Mouse (Mus musculus): ENCODE measurements around the gene Izumo1. TPM values are rescaled to one million over a fixed set of nuclear protein-coding genes. Genes with fewer than 3 reads are reported as not detected.
"Not testable (repeated sequence)": the region's sequence is repeated elsewhere in the genome, so short reads cannot be mapped to it uniquely, and the experiment has no call there.

Izumo1 gene
- polyA plus RNA-seq, 1 experiment from 2014 or later: 0.18 TPM

GRCm38 (mm10) chr7:45646671-45647070, 25.1 kb downstream of the Izumo1 start:
- Histone ChIP-seq H3K4me1 (peaks cover 22% of the 10 kb centered on the region), H3K4me3 (no peak overlapping the region), H3K4me2 (replicated peaks) (no peak overlapping the region), H3K9ac (no peak overlapping the region), H3K27me3 (no peaks in the 10 kb centered on the region), H3K9me3 (replicated peaks) (no peaks in the 10 kb centered on the region), H3K27ac (no peak overlapping the region), H3K36me3 (no peaks in the 10 kb centered on the region)
- WGBS: 79% methylated on average over 4 of the region's 4 CpGs
- ATAC-seq (ENCODE audit: low FRiP score): no peak

GRCm38 (mm10) chr7:45649351-45649750, 27.7 kb downstream of the Izumo1 start:
- no peak overlapping the region for H3K9ac ChIP-seq
- ATAC-seq (ENCODE audit: low FRiP score): no peak
- WGBS: 84% methylated on average over 8 of the region's 8 CpGs

GRCm38 (mm10) chr7:45650484-45650883, 28.9 kb downstream of the Izumo1 start:
- not testable (repeated sequence) for H3K4me3 ChIP-seq; H3K4me1 ChIP-seq; H3K9me3 ChIP-seq (replicated peaks); H3K27me3 ChIP-seq; H3K27ac ChIP-seq; H3K9ac ChIP-seq; ATAC-seq (ENCODE audit: low FRiP score); H3K36me3 ChIP-seq; H3K4me2 ChIP-seq (replicated peaks)
- WGBS: 93% methylated on average over 20 of the region's 20 CpGs

More at GRCm38 (mm10) chr7:45649351-45649750, 27.7 kb downstream of the Izumo1 start:
- Histone ChIP-seq H3K27ac (no peak overlapping the region), H3K4me1 (peaks cover 7% of the 10 kb centered on the region), H3K36me3 (no peaks in the 10 kb centered on the region), H3K27me3 (no peaks in the 10 kb centered on the region), H3K4me3 (no peak overlapping the region), H3K9me3 (replicated peaks) (no peaks in the 10 kb centered on the region), H3K4me2 (replicated peaks) (no peak overlapping the region)

GRCm38 (mm10) chr7:45654424-45655047, 32.9 kb downstream of the Izumo1 start:
- ATAC-seq (ENCODE audit: low FRiP score): no peak
- WGBS: 29% methylated on average over 17 of the region's 17 CpGs
- H3K9me3 ChIP-seq (replicated peaks): no peaks in the 10 kb centered on the region
- H3K4me1 ChIP-seq: peaks cover 5% of the 10 kb centered on the region; the same call in 1 of the 2 replicates
- no peaks in the 10 kb centered on the region for H3K36me3 ChIP-seq
- H3K4me3 ChIP-seq: no peak overlapping the region
- H3K27me3 ChIP-seq: no peaks in the 10 kb centered on the region
- H3K4me2 ChIP-seq (replicated peaks): peak overlapping the region; percentile 34
- H3K27ac ChIP-seq: no peak overlapping the region
- no peak overlapping the region for H3K9ac ChIP-seq

- WGBS: 86% methylated on average over 11 of the region's 11 CpGs
- Histone ChIP-seq H3K27me3 (no peaks in the 10 kb centered on the region), H3K36me3 (no peaks in the 10 kb centered on the region), H3K9ac (no peak overlapping the region), H3K27ac (no peak overlapping the region), H3K4me3 (no peak overlapping the region), H3K9me3 (replicated peaks) (no peaks in the 10 kb centered on the region), H3K4me1 (no peaks in the 10 kb centered on the region), H3K4me2 (replicated peaks) (no peak overlapping the region)
- ATAC-seq (ENCODE audit: low FRiP score): no peak
Measured at GRCm38 (mm10) chr7:45660746-45661478, 39.3 kb downstream of the Izumo1 start.

- H3K4me2 ChIP-seq (replicated peaks); H3K36me3 ChIP-seq; H3K27ac ChIP-seq; H3K4me3 ChIP-seq; ATAC-seq (ENCODE audit: low FRiP score); H3K9ac ChIP-seq; H3K27me3 ChIP-seq; H3K4me1 ChIP-seq; H3K9me3 ChIP-seq (replicated peaks): not testable (repeated sequence)
- WGBS: 86% methylated on average over 6 of the region's 6 CpGs
Measured at GRCm38 (mm10) chr7:45661702-45662101, 40.1 kb downstream of the Izumo1 start.

GRCm38 (mm10) chr7:45665303-45666138, 43.9 kb downstream of the Izumo1 start:
- no peaks in the 10 kb centered on the region for H3K4me1 ChIP-seq
- H3K4me3 ChIP-seq: no peak overlapping the region
- no peak overlapping the region for H3K9ac ChIP-seq
- H3K27me3 ChIP-seq: 0 out of 2 replicates have a peak, but pooled peaks cover 3% of the 10 kb centered on the region
- no peak for ATAC-seq (ENCODE audit: low FRiP score)
- no peak overlapping the region for H3K27ac ChIP-seq
- H3K36me3 ChIP-seq: no peaks in the 10 kb centered on the region
- no peaks in the 10 kb centered on the region for H3K9me3 ChIP-seq (replicated peaks)
- H3K4me2 ChIP-seq (replicated peaks): no peak overlapping the region
- WGBS: 58% methylated on average over 13 of the region's 13 CpGs

- Histone ChIP-seq H3K36me3 (no peaks in the 10 kb centered on the region), H3K27me3 (0 out of 2 replicates have a peak, but pooled peaks cover 3% of the 10 kb centered on the region), H3K9ac (no peak within 1 kb of the TSS), H3K27ac (no peak within 1 kb of the TSS), H3K4me3 (no peak within 1 kb of the TSS), H3K4me2 (replicated peaks) (no peak within 1 kb of the TSS), H3K4me1 (no peaks in the 10 kb centered on the region), H3K9me3 (replicated peaks) (no peaks in the 10 kb centered on the region)
- ATAC-seq (ENCODE audit: low FRiP score): no peak
- whole genome bisulfite sequencing: 81% methylated on average over 7 of the region's 7 CpGs
Measured at GRCm38 (mm10) chr7:45666161-45666560, 44.5 kb downstream of the Izumo1 start, which contains the start of gene Fut2. TSS of gene Fut2 (minus strand) at chr7:45666394.

- H3K27me3 ChIP-seq: 0 out of 2 replicates have a peak, but pooled peaks cover 3% of the 10 kb centered on the region
- 70% methylated on average over 14 of the region's 14 CpGs for WGBS
- H3K4me1 ChIP-seq: no peaks in the 10 kb centered on the region
- no peak overlapping the region for H3K27ac ChIP-seq
- ATAC-seq (ENCODE audit: low FRiP score): no peak
- H3K4me3 ChIP-seq: no peak overlapping the region
- no peaks in the 10 kb centered on the region for H3K9me3 ChIP-seq (replicated peaks)
- no peak overlapping the region for H3K4me2 ChIP-seq (replicated peaks)
- H3K9ac ChIP-seq: no peak overlapping the region
- H3K36me3 ChIP-seq: no peaks in the 10 kb centered on the region
Measured at GRCm38 (mm10) chr7:45667761-45668160, 46.1 kb downstream of the Izumo1 start.

- H3K27me3 ChIP-seq: 0 out of 2 replicates have a peak, but pooled peaks cover 3% of the 10 kb centered on the region
- no peak overlapping the region for H3K4me2 ChIP-seq (replicated peaks)
- H3K27ac ChIP-seq: no peak overlapping the region
- H3K9ac ChIP-seq: no peak overlapping the region
- H3K36me3 ChIP-seq: no peaks in the 10 kb centered on the region
- 96% methylated on average over 9 of the region's 9 CpGs for WGBS
- no peaks in the 10 kb centered on the region for H3K9me3 ChIP-seq (replicated peaks)
- no peak for ATAC-seq (ENCODE audit: low FRiP score)
- H3K4me1 ChIP-seq: no peaks in the 10 kb centered on the region
- no peak overlapping the region for H3K4me3 ChIP-seq
Measured at GRCm38 (mm10) chr7:45668921-45669320, 47.3 kb downstream of the Izumo1 start.

GRCm38 (mm10) chr7:45677627-45678295, 56.1 kb downstream of the Izumo1 start:
- 82% methylated on average over 7 of the region's 7 CpGs for WGBS
- no peak for ATAC-seq (ENCODE audit: low FRiP score)
- H3K36me3 ChIP-seq: no peaks in the 10 kb centered on the region
- H3K9ac ChIP-seq: no peak overlapping the region
- H3K27ac ChIP-seq: no peak overlapping the region
- H3K27me3 ChIP-seq: no peaks in the 10 kb centered on the region
- no peak overlapping the region for H3K4me3 ChIP-seq
- H3K4me2 ChIP-seq (replicated peaks): no peak overlapping the region
- H3K9me3 ChIP-seq (replicated peaks): no peaks in the 10 kb centered on the region
- peaks cover 4% of the 10 kb centered on the region; the same call in 1 of the 2 replicates for H3K4me1 ChIP-seq
